Mouse (Mus musculus) lung, postnatal 0 days (tissue): ENCODE measurements around the gene Lcn12.

Experiments
- CTCF ChIP-seq: IDR thresholded peaks from 2 replicates; pipeline ENCODE4 v1.5.1; 2016; ENCODE audit warnings: antibody characterized with exemption, mild to moderate bottlenecking
- EP300 ChIP-seq: IDR thresholded peaks from 2 replicates; pipeline ENCODE4 v1.6.1; 2016; ENCODE audit warnings: antibody characterized with exemption, mild to moderate bottlenecking, control low read depth

DNA sequence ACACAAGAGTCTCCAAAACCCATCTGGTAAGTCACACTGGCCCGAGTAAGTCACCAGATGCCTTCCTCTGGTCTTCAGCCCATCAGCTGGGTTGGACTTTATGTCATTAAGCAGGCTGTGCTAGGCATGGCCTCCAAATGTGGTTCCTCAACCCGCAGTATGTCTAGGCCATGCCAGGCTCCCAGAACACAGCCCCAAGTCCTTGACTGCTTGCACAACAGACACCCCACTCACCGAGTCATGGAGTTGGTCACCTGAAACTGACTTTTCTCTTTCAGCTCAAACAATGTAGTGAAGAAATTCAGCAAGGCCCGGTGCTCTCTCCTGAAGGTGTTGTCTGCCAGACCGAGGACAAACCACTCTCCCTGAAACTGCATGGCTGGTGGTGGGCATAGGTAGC is 723 bp downstream of the Lcn12 start:
- no peak for TF ChIP-seq CTCF
- no peak for TF ChIP-seq EP300
